Mouse (Mus musculus) frontal cortex, adult (tissue): ENCODE measurements around the gene Hist1h2ao.
"Not testable (repeated sequence)": the region's sequence is repeated elsewhere in the genome, so short reads cannot be mapped to it uniquely, and the experiment has no call there.

Experiments
- ATAC-seq: cut with Nextera tagmentation; 2 replicates; pipeline ENCODE4 v1.9.2; 2017; ENCODE audit warnings: mild to moderate bottlenecking, moderate library complexity, mixed read lengths; ENCODE audit not compliant: low TSS enrichment

The Hist1h2ao gene

GRCm38 (mm10) chr13:21811539-21811938, 1.3 kb downstream of the Hist1h2ao start, which contains the start of gene Hist1h4m:
Gene Hist1h4m (plus strand): TSS chr13:21811746.
- peak; percentile 71 for ATAC-seq

- peak; percentile 47 for ATAC-seq
Measured at GRCm38 (mm10) chr13:21812092-21812491, 1.8 kb downstream of the Hist1h2ao start.

- not testable (repeated sequence) for ATAC-seq
Measured at GRCm38 (mm10) chr13:21820082-21820890, 10.0 kb downstream of the Hist1h2ao start.

- no peak for ATAC-seq
Measured at GRCm38 (mm10) chr13:21828511-21828910, 18.2 kb downstream of the Hist1h2ao start.

- no peak for ATAC-seq
Measured at GRCm38 (mm10) chr13:21830344-21830743, 20.1 kb downstream of the Hist1h2ao start.

GRCm38 (mm10) chr13:21831418-21832394, 21.4 kb downstream of the Hist1h2ao start, which contains the start of gene Hist1h4n:
Gene Hist1h4n (minus strand): TSS chr13:21832196.
- peak; percentile 79 for ATAC-seq

GRCm38 (mm10) chr13:21833461-21833860, 23.2 kb downstream of the Hist1h2ao start, which contains the start of the genes Hist1h2ap and Hist1h2br:
Gene Hist1h2ap (minus strand): TSS chr13:21833507.
Gene Hist1h2br (plus strand): TSS chr13:21833743.
- peak; percentile 99 for ATAC-seq

- ATAC-seq = peak; percentile 85
Measured at GRCm38 (mm10) chr13:21840508-21840907, 30.2 kb downstream of the Hist1h2ao start.

- not testable (repeated sequence) for ATAC-seq
Measured at GRCm38 (mm10) chr13:21846356-21846755, 36.1 kb downstream of the Hist1h2ao start.

GRCm38 (mm10) chr13:21847883-21848282, 37.6 kb downstream of the Hist1h2ao start:
- ATAC-seq = no peak

- ATAC-seq = not testable (repeated sequence)
Measured at GRCm38 (mm10) chr13:21850696-21851095, 40.4 kb downstream of the Hist1h2ao start.

GRCm38 (mm10) chr13:21852215-21852945, 42.1 kb downstream of the Hist1h2ao start:
- no peak for ATAC-seq

- peak; percentile 74; the same call in 1 of the 2 replicates for ATAC-seq
Measured at GRCm38 (mm10) chr13:21855146-21855545, 44.9 kb downstream of the Hist1h2ao start.

GRCm38 (mm10) chr13:21855698-21856162, 45.5 kb downstream of the Hist1h2ao start:
- peak; percentile 88 for ATAC-seq
